Mouse (Mus musculus) limb, embryonic 12.5 days (tissue): Measurements from ENCODE around the gene Gnl3l. TPM values are rescaled to one million over a fixed set of nuclear protein-coding genes. Genes with fewer than 3 reads are reported as not detected.

ENCODE experiments used
- ATAC-seq: fragments of 200-750 bp; cut with Nextera tagmentation; 2 replicates; pipeline ENCODE4 v1.8.0; 2017; ENCODE audit warnings: low read depth, moderate TSS enrichment; ENCODE audit not compliant: insufficient number of reproducible peaks, insufficient read depth, low FRiP score, low TSS enrichment
- H3K27ac ChIP-seq: fragments of 300-500 bp; sonication (generic); 2 replicates; pipeline ENCODE4 v1.5.1; 2016; ENCODE audit warnings: mild to moderate bottlenecking, moderate library complexity
- H3K27me3 ChIP-seq: fragments of 300-500 bp; sonication (generic); 2 replicates; pipeline ENCODE4 v1.6.1; 2016; ENCODE audit warnings: mild to moderate bottlenecking, moderate library complexity
- H3K36me3 ChIP-seq: fragments of 300-500 bp; sonication (generic); 2 replicates; pipeline ENCODE4 v1.6.1; 2016; ENCODE audit warnings: mild to moderate bottlenecking, moderate library complexity
- H3K4me1 ChIP-seq: fragments of 300-500 bp; sonication (generic); replicated peaks from 2 replicates; pipeline ENCODE4 v1.6.1; 2016
- H3K4me2 ChIP-seq: fragments of 300-500 bp; sonication (generic); 2 replicates; pipeline ENCODE4 v1.6.1; 2016; ENCODE audit warnings: mild to moderate bottlenecking, moderate library complexity
- H3K4me3 ChIP-seq: fragments of 300-500 bp; sonication (generic); replicated peaks from 2 replicates; pipeline ENCODE4 v1.5.1; 2016; ENCODE audit warnings: mild to moderate bottlenecking
- H3K9ac ChIP-seq: fragments of 300-500 bp; sonication (generic); replicated peaks from 2 replicates; pipeline ENCODE4 v1.6.1; 2016; ENCODE audit warnings: mild to moderate bottlenecking, moderate library complexity
- H3K9me3 ChIP-seq: fragments of 300-500 bp; sonication (generic); 2 replicates; pipeline ENCODE4 v1.6.1; 2016; ENCODE audit warnings: mild to moderate bottlenecking, moderate library complexity
- WGBS: fragments of 180-500 bp; shearing (Covaris S2); methylation state at CpG from one replicate; pipeline ENCODE4 v1.1.7; 2016; 5-methylcytosine and 5-hydroxymethylcytosine counted together
- polyA plus RNA-seq: library from polyadenylated mRNA; unstranded; fragments of >200 nt; fragmentation: Nextera tagmentation; extraction: Ambion mirVana; gene quantifications from 2 replicates; pipeline ENCODE4 v1.2.1, GENCODE M21; 2016

Gnl3l gene
- 28.6 and 31.3 TPM in 2 replicates for polyA plus RNA-seq

- peak; percentile 96 for ATAC-seq
- WGBS: 17% methylated on average over 43 of the region's 43 CpGs
- peak within 1 kb of the TSS; percentile 45 for H3K4me3 ChIP-seq
- H3K4me2 ChIP-seq: peak within 1 kb of the TSS; percentile 57
- no peaks in the 10 kb centered on the region for H3K9me3 ChIP-seq
- H3K27me3 ChIP-seq: peaks cover 2% of the 10 kb centered on the region; the same call in 1 of the 2 replicates
- H3K4me1 ChIP-seq: no peaks in the 10 kb centered on the region; the same call in 1 of the 2 replicates
- H3K27ac ChIP-seq: peak within 1 kb of the TSS; percentile 76
- peak within 1 kb of the TSS; percentile 40 for H3K9ac ChIP-seq
- H3K36me3 ChIP-seq: peaks cover 13% of the 10 kb centered on the region; the same call in 1 of the 2 replicates
Observed at GRCm38 (mm10) chrX:151016938-151017877, at the start of gene Gnl3l. Gene Gnl3l (minus strand): TSS chrX:151017322.

DNA sequence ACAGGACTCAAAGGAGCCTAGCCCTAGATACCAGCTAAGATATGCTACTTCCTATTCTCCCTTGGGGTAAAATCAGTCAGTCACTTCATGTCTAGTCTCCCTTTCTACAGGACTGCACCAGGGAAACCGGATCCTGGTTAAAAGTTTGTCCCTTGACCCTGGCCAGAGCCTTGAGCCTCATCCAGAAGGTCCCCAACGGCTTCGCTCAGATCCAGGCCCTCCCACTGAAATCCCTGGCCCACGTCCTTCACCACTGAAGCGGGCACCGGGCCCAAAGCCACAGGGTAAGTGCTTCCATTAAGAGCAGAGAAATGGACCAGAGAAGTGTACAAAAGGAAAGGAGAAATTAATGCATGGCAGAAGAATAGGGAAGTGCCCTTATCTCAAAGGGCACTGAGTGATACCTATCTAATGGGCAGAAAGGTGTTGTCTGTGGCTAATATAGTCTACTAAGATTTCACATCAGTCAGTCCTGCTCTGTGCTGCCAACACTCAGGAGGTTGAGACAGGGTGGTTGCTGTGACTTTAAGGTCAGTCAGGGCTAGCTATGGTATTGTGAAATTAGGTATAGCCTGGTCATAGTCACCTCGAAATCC is 49.0 kb upstream of the Gnl3l start:
- H3K27me3 ChIP-seq: peaks cover 14% of the 10 kb centered on the region
- H3K36me3 ChIP-seq: peaks cover 37% of the 10 kb centered on the region

GRCm38 (mm10) chrX:151061615-151062299 is 44.6 kb upstream of the Gnl3l start:
- no peak for ATAC-seq
- no peak overlapping the region for H3K9ac ChIP-seq
- 51% methylated on average over 3 of the region's 3 CpGs for WGBS
- H3K27me3 ChIP-seq: peaks cover 23% of the 10 kb centered on the region
- H3K27ac ChIP-seq: no peak overlapping the region
- H3K4me2 ChIP-seq: no peak overlapping the region
- H3K4me1 ChIP-seq: no peaks in the 10 kb centered on the region
- H3K9me3 ChIP-seq: no peaks in the 10 kb centered on the region
- peaks cover 3% of the 10 kb centered on the region; the same call in 1 of the 2 replicates for H3K36me3 ChIP-seq
- no peak overlapping the region for H3K4me3 ChIP-seq

More for the DNA sequence above, 49.0 kb upstream of the Gnl3l start:
- H3K4me1 ChIP-seq: no peaks in the 10 kb centered on the region
- no peaks in the 10 kb centered on the region for H3K9me3 ChIP-seq
- H3K27ac ChIP-seq: no peak overlapping the region
- WGBS: 88% methylated on average over 7 of the region's 7 CpGs
- H3K9ac ChIP-seq: no peak overlapping the region
- no peak overlapping the region for H3K4me2 ChIP-seq
- ATAC-seq: no peak
- no peak overlapping the region for H3K4me3 ChIP-seq

- Histone ChIP-seq H3K9me3 (no peaks in the 10 kb centered on the region), H3K4me2 (no peak overlapping the region), H3K36me3 (no peaks in the 10 kb centered on the region), H3K4me3 (no peak overlapping the region), H3K27ac (no peak overlapping the region), H3K9ac (no peak overlapping the region), H3K4me1 (peaks cover 12% of the 10 kb centered on the region), H3K27me3 (peaks cover 16% of the 10 kb centered on the region)
- WGBS: 82% methylated on average over 1 of the region's 1 CpGs
- no peak for ATAC-seq
Observed at GRCm38 (mm10) chrX:151059346-151059745, 42.2 kb upstream of the Gnl3l start.

DNA sequence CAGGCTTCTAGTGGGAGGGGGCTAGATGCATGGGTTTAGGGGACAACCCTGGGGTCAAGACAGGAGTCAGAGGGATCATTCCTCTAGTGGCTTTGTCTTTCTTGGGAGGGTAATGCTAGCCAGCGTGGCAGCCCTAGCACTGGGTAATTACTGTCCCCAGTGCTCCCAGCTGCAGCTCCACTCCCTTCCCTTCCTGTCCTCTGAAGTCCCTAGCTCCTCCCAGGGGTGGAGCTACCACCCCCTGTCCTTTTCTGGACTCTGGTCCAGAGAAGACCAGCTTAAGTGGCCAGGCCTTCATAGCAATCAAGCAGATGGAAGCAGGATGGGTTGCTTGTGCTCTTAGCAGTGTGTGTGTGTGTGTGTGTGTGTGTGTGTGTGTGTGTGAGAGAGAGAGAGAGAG is 38.4 kb upstream of the Gnl3l start:
- Histone ChIP-seq H3K9me3 (no peaks in the 10 kb centered on the region), H3K9ac (no peak overlapping the region), H3K4me1 (peaks cover 31% of the 10 kb centered on the region), H3K27ac (no peak overlapping the region), H3K4me2 (no peak overlapping the region), H3K27me3 (peaks cover 19% of the 10 kb centered on the region), H3K36me3 (no peaks in the 10 kb centered on the region; the same call in 1 of the 2 replicates), H3K4me3 (no peak overlapping the region)
- 20% methylated on average over 1 of the region's 1 CpGs for WGBS
- no peak for ATAC-seq

DNA sequence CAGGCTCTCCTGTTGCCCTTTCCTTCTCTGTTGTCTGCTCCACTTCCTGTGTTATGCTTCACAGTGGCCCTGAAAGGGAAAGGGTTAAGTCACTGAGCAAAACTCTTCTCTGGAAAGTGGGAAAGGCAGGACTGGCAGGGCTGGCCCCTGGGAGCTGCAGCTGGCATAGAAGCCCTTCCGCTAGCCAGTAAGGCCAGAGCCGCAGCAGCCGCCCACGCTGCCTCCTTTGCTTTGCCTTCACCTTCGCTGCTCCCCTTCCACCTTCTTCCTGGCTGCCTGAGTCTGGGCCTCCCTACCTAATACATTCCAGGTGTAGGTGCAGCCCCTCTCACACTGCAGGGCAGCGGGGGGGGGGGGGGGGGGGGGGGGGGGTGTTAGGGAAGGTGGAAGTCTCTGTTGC is 37.4 kb upstream of the Gnl3l start:
- peaks cover 19% of the 10 kb centered on the region for H3K27me3 ChIP-seq
- no peak overlapping the region for H3K9ac ChIP-seq
- 0 out of 2 replicates have a peak, but pooled peaks have one; percentile 18 for ATAC-seq
- peak overlapping the region; percentile 42 for H3K4me2 ChIP-seq
- H3K27ac ChIP-seq: peak overlapping the region; percentile 73; the same call in 1 of the 2 replicates
- peaks cover 34% of the 10 kb centered on the region for H3K4me1 ChIP-seq
- no peaks in the 10 kb centered on the region for H3K9me3 ChIP-seq
- H3K4me3 ChIP-seq: peak overlapping the region; percentile 11; the same call in 1 of the 2 replicates
- H3K36me3 ChIP-seq: no peaks in the 10 kb centered on the region; the same call in 1 of the 2 replicates
- WGBS: 38% methylated on average over 5 of the region's 6 CpGs

GRCm38 (mm10) chrX:151050337-151050736 is 33.2 kb upstream of the Gnl3l start:
- H3K4me1 ChIP-seq: peaks cover 37% of the 10 kb centered on the region
- no peaks in the 10 kb centered on the region for H3K9me3 ChIP-seq
- WGBS: 76% methylated on average over 7 of the region's 7 CpGs
- no peak overlapping the region for H3K27ac ChIP-seq
- 0 out of 2 replicates have a peak overlapping the region, but pooled peaks have one; percentile 69 for H3K4me2 ChIP-seq
- H3K9ac ChIP-seq: no peak overlapping the region
- no peak overlapping the region for H3K4me3 ChIP-seq
- peaks cover 21% of the 10 kb centered on the region for H3K27me3 ChIP-seq
- no peaks in the 10 kb centered on the region; the same call in 1 of the 2 replicates for H3K36me3 ChIP-seq
- no peak for ATAC-seq

DNA sequence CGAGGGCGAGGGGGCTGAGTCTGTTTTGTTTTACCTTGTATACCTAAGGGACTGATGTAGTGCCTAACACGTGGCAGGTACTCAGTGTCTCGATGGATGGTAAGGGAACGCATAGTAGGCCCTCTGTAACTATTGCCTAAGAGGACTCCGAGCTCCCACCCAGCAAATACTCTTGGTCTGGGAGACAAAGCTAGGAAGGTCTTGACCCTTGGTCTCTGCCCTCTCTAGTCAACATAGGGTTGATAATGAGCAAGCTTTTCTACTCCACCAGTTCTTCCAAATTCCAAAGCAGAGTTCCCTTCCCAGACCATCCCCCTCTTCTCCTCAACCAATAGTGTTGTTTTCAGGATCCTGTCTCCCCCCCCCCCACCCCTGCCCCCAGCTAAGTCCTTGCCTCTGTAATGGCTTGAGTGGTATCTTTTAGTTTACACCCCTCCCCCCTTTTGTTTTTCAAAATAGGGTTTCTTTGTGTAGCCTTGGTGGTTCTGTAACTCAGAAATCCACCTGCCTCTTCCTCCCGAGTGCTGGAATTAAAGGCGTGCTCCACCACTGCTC is 32.6 kb upstream of the Gnl3l start:
- Histone ChIP-seq H3K4me1 (peaks cover 33% of the 10 kb centered on the region), H3K27me3 (peaks cover 21% of the 10 kb centered on the region), H3K9me3 (no peaks in the 10 kb centered on the region), H3K4me2 (peak overlapping the region; percentile 69), H3K9ac (no peak overlapping the region), H3K4me3 (peak overlapping the region; percentile 66), H3K36me3 (no peaks in the 10 kb centered on the region; the same call in 1 of the 2 replicates), H3K27ac (no peak overlapping the region)
- no peak for ATAC-seq
- WGBS: 56% methylated on average over 8 of the region's 8 CpGs

- Histone ChIP-seq H3K9ac (peak overlapping the region; percentile 86), H3K4me1 (peaks cover 11% of the 10 kb centered on the region), H3K36me3 (no peaks in the 10 kb centered on the region; the same call in 1 of the 2 replicates), H3K27ac (peak overlapping the region; percentile 92), H3K4me3 (peak overlapping the region; percentile 66), H3K9me3 (no peaks in the 10 kb centered on the region), H3K4me2 (peak overlapping the region; percentile 69), H3K27me3 (peaks cover 15% of the 10 kb centered on the region; the same call in 1 of the 2 replicates)
- 29% methylated on average over 44 of the region's 56 CpGs for WGBS
- ATAC-seq: peak; percentile 29; the same call in 1 of the 2 replicates
Observed at GRCm38 (mm10) chrX:151047431-151048058, 30.4 kb upstream of the Gnl3l start.

GRCm38 (mm10) chrX:151046777-151047430 is 29.8 kb upstream of the Gnl3l start:
- WGBS: 15% methylated on average over 52 of the region's 62 CpGs
- Histone ChIP-seq H3K27me3 (peaks cover 15% of the 10 kb centered on the region; the same call in 1 of the 2 replicates), H3K4me2 (peak overlapping the region; percentile 69), H3K4me1 (peaks cover 10% of the 10 kb centered on the region), H3K27ac (peak overlapping the region; percentile 92), H3K36me3 (no peaks in the 10 kb centered on the region; the same call in 1 of the 2 replicates), H3K4me3 (peak overlapping the region; percentile 66), H3K9ac (peak overlapping the region; percentile 86), H3K9me3 (no peaks in the 10 kb centered on the region)
- ATAC-seq: peak; percentile 85
